Mouse (Mus musculus): ENCODE data around the gene Dennd1a.

The Dennd1a gene

DNA sequence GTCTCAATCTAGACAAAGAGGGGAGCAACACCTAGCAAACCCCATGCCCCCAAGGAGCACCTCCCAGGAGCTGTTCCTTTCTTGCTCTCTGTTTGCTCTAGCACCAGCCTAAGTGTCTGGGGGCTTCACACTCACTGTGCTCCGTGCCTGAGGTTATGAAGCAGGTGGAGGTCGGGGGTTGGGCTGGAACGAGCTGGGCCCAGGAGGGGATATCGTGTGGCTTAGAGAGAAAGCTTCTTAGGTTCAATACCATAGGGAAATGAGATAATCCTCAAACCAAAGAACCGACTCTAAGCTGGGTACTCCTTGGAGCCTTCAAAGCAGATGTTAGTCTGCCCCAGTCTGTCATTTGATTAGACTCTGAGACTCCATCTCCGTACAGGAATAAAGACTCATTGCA lies 261.6 kb downstream of the Dennd1a start:
- DNase-seq = no peak

DNA sequence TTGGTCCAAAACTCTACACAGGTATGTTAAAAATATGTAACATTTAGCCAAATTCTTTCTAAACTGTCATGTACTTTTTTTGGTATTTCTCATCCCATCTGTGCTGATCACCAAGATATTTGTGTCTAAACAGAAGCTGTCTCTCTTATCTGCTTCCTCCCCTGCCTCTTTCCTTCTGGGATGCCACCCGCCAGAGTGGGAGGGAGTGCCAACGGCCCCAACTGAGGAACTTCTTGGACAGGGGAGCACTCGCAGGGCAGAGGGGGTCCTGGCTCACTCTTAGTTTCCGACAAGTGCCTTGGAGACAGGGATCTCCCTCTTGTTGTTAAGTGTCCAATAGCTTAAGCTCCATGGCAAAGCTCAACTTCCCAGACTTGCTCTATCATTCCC lies 263.5 kb downstream of the Dennd1a start:
- DNase-seq = peak; percentile 71

DNA sequence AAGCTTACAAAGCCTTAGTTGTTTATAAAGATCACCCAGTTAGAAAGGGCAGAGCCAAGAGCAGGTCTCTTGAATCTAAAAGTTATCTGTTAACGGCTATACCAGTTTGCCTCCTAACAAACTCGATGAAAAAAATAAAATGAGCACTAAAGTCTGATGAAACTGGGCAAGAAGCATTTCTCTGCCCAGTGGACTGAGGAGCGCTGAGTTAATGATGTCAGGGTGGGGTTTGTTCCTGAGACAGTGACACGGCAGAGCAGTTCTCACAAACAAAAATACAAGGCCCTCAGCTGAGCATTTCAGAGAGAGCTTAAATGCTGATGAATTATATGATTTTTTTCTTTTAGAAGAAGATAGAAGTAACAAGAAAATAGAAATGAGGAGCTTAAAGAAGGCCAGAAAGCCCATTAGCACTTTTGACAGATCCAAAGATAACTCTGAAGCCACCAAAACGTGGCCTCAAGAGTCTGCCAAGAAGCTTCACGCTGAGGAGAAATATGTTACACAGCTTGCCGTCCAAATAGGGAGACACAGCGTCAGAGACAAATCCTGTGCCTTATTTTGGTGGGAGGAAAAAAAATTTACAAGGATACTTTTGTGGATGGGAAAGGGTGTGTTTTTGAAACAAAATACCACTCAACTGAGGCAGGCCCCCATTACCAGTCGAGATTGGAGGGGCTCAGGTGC lies 264.0 kb downstream of the Dennd1a start:
- DNase-seq = peak; percentile 82

DNA sequence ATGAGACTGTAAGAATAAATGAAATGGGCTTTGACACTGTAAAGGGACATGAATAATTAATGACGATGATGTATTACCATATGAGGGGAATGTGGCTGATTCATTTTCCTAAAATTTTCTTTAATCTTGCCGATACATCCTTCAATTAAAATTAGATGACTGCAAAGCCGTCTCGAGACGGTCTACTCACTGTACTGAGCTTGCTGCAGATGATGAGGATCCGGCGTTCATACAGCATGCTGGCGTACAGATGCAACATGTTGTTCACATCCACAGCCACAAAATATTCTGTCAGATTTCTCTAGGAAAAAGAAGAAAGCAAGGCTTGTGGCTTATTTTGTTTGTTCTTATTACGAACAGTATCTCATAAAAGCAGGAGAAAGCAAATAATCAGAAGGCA lies 266.0 kb downstream of the Dennd1a start:
- DNase-seq = no peak

DNA sequence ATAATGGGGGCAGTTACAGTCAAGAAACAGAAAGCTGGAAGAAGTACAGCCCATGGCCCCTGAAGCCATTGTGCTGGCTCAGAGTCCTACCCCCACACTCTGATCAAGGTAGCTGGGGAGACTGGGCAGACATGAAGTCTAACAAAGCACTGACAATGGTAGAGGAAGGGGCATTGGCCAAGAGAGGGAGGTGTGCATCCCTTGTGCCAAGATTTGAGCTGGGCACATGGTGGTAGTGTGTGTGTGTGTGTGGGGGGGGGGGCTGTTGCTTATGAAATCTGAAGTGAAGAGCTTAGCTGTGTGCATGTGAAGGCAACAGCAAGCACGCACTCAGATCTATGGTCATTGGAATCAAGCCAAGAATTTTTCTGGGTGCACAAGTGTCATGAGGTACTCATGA lies 272.5 kb downstream of the Dennd1a start:
- DNase-seq = peak; percentile 11

DNA sequence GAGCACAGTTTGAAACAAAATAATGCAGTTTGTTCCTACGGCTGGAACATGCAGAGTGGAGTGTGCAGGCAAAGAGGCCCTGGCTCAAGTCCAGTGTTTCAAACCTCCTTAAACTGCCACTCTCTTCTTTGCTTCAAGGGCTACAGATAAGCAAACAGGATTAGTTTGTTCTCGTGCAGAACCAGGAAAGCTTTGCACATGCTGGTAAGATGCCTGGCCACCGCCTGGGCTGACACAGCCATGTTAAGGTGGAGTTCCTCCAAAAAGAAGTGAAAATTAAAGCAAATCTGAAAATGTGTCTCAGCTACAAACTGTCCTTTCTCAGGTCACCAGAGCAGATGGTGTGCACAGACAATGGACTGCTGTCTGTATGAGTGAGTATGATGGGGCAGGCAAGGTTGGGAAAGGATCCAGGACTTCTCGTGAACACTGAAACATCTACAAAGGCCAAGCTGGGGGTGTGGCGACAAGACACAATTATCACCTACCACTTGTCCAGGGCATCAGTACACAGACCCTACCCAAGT lies 273.3 kb downstream of the Dennd1a start:
- DNase-seq = peak; percentile 84

DNA sequence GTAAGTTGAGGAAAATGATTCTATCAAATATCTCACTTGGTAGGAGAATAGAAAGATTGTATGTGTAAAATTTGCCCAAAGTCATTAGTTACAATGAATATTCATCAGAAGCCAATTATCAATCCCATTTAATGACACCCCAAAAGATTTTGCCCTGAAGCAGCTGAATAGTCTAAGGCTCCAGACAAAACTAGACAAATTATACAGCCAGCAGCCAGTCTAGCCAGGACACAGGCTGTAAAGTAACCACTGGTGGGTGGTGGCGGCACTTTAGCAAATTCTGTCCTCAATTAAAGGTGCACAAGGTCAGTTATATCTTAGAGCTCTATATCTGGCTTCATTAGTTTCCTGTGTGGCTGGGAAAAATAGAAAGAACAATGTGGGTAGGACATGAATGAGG lies 280.0 kb downstream of the Dennd1a start:
- no peak for DNase-seq

DNA sequence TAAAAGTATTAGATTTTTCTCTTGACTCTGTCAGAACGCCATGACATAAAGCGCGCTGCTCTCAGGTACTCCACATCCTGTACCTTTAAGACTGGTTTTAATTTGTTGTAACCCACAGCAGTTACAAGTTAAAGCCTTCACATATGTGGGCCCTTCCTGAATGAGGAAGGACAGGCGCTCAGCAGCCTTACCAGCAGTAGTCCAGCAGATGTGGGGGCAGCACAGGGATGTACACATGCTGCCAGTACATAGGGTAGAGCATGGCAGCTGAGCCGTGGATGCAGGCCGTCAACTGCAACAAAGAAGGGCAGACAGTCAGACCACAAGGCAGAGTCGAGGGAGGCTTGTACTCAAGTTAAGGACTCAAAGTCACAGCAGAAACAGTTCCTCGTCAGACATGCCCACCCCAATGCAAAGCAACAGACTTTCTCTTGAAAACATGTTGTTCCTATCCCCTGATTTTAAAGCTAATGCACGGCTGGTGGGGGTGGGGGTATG lies 284.0 kb downstream of the Dennd1a start:
- DNase-seq = no peak

DNA sequence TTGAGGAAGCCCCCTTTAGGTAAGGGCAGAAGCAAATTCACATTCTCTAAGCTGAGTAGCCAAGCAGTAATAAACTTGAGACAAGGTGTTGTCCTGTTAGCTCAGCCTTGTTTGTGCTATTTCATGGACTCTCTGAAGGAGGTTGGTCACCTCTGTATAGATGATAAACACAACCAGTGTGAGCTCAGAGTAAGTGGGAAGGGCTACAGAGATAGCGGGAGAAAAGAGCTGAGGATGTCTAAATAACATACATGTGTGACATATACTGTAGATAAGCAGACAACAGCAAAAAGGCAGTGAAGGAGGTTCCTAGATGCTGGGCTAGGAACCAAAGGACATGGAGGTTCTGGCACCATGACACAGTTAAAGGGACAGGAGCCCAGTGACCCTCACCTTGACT lies 286.2 kb downstream of the Dennd1a start:
- DNase-seq = no peak

DNA sequence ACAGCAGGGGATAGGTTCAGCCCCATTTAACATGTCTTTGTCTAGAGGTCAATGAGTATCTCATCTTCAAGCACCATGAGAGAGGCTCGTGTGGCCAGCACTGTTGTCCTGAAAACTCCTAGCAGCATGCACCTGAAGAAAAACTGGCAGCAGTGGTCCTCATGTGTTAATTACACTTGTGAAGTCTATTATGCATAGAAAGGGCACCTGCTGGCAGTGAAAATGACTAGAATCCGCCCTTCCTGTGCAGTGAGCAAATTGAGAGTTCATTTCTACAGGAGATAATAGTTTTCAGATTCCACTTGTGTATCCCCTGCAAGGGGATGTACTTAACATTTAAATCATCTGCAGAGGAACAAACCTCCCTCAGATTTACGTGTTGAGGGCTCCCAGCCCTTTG lies 289.2 kb downstream of the Dennd1a start:
- no peak for DNase-seq

DNA sequence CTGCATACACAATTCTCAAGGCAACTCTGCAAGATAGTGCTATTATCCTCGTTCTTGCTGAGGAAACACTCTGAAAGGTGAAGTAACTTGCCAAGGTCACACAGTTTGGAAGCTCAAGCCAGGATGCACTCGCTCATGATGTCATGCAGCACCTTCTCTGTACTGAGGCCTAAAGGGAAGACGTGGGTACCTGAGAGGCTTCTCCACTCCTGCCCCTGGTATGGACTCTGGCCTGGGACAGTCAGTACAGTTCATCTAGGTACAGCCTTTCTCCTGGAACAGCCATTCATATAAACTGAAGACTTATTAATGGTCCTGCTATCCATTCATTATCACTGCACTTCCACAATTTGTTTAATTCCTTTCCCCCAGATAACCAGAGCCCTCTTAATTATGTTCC lies 298.1 kb downstream of the Dennd1a start:
- no peak for DNase-seq

DNA sequence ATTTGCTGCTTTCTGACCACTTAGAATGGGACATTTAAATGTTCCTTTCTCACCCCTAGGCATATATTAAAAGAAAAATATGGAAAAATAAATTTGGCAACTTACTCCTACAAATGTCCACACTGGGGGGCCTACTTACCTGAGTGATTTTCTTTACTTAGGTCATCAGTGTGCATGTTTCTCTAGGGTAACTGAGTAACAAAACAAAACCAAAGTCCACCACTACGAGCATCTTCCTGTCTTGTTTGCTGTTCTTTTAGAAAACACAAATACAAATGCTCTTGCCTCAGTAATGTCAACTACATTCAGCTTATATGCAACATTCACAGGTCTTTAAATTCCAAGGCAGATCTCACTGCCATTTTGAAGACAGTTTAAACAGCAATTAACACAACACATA lies 298.9 kb downstream of the Dennd1a start:
- DNase-seq = no peak

DNA sequence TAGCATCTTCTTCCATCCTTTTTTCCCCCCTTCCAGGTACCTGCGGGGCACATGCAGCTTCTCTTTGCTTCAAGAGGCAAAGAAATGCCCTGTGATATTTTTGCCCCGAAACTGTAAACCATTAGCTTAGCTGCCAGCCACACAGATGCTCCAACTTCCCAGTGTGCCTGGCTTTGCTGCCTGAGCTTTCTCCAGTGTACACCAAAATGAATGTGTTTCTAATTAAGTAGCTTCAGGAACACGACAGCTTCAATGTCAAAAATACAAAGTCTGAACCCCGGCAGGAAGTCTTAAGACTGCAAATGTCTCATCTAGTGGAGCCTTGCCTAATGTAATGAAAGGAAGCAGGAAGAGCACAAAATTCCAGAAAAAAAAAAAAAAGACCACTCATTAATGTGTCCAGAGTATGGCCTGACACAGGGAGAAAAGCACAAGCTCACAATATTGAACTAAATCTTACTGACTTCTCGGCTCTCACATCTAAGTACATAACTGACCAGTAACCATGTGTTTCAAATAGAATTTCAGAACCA lies 301.4 kb downstream of the Dennd1a start:
- no peak for DNase-seq

DNA sequence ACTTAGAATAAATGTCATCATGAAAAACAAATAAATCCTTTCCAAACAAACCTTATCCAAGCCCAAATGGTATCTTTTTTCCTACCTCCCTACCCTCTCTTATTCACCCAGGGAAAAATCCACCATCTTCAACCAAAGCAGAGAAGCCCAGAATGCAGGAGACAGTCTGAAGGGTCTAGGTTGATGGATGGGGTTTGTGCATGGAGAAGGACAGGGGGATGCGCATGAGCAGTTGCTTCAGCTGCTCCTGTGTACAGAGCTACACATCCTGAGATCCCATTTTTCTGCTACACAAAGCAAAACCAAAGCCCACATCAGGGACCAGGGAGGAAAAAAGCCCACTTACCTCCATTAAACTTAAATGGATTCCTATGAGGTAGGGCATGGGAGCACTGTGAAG lies 304.5 kb downstream of the Dennd1a start:
- no peak for DNase-seq

DNA sequence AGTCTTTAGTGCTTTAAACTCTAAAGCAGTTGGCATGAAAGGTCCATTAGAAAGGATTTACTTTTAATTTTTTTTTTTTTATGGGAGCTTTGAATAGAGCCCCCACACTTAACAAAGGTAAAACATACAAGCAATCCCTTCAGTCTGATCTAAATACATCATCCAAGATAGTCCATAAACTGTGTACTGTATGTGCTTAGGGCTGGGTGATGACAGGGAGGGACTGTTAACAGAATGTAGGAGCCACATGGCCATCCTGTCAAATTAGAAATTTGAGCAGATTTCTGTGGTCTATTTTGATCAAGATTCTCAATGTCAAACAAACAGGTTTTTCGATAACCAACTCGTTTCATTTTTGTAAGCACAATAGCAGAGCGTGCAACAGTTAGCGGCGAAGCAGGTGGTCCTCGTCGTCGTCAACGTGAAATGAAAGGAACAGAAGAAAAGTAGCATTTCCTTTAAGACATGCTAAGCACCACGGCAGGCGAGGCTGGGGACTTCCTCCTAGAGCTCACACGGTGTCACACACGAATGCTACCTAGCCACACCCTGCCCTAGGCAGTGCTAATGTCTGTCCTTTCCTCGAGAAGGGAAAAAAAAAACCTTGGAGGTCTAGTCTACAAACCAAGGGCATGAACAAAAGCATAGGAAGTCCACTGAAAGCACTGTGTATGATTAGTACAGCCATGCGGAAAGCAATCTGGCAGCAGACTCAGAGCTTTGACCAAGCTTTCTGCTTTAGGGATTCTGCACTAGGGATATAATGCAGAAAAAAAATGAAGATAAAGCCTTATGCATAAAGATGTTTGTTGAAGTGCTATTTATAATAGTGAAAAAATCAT lies 305.4 kb downstream of the Dennd1a start:
- DNase-seq = no peak

DNA sequence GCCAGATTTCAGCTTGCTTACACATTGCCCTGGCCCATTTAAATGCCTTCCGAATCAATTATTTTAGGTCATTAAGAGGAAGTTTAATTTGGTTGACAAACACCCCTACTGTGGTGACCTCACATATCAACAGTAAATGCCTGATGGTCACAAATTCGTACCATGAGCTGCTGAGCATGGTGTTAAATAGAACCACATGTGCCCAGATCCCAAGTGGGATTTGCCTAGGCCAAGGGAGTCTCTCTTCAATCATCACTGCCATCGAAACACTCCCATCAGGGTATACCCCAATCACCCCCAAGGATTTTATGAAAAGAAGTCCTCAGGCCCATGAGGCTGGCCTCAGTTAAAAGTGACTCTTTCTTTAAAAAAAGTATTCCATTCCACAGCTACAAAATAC lies 313.0 kb downstream of the Dennd1a start:
- no peak for DNase-seq

DNA sequence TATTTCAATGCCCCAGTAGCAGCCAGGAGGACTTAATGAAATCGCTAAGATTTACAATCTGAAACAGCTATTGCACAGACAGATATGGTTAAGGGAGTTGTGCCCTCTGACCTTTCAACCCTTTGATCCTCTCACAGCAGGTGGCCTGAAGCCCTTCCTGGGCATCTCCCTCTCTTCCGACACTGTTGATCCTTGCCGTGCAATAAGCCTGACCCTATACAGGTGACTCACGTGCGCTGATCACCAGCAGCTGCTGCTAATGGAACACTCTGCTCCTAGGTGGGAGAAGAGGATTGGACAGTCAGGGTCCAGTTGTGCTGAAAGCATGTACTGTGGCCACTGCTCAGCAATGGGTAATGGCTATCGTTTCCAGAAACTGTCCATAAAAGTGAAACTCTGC lies 314.6 kb downstream of the Dennd1a start:
- DNase-seq = no peak

DNA sequence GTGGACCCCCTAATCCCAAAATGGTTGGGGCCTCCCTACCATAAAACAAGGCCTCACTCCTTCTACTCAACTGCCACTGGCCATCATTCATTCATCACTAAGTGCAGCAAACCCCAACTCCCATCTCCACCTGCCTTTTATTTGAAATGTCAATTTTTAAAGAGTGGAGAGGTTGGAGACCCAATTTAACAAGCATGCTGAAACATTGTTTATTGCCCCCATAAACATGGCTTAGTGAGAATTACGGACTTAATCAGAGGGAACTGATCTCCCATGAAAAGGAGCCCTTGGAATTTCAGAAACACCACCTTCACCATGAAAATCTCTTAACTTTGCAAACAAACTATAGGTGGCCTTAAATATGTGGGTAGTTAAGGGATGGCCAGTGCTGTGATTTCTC lies 315.5 kb downstream of the Dennd1a start:
- no peak for DNase-seq

DNA sequence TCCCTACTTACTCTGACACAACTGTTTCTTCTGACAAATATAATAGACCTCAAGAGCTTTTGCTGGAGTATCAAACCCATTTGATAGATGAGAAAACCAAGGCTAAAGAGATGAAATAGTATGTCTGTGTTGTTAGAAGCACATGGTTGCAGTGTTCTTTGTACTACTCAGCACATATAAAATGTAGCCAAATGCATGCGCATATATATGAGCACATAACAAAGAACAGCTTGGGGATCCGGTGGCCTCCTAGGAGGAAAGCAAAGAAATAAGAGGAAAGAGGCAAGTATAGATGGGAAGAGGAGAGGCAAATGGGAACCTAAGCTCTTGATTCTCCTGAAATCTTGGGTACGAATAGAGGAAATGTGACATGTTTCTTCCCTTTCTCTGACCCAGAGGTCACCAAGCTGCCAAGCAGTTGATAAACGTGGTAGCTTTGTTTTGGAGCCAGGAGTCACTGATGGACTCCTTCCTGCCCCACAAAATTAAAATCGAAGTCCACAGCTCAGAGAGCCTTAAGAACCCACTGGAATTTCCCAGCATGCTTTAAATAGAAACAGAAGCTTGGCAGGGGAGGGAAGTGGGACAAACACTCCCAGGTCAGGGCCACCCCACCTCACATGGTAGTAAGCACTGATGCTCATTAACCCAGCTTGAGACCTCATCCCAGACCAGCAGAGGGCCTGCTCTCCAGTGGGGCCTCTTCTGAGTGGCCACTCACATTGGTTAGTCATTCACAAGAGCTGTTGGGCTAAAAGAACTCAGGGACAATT lies 317.3 kb downstream of the Dennd1a start:
- DNase-seq = no peak

DNA sequence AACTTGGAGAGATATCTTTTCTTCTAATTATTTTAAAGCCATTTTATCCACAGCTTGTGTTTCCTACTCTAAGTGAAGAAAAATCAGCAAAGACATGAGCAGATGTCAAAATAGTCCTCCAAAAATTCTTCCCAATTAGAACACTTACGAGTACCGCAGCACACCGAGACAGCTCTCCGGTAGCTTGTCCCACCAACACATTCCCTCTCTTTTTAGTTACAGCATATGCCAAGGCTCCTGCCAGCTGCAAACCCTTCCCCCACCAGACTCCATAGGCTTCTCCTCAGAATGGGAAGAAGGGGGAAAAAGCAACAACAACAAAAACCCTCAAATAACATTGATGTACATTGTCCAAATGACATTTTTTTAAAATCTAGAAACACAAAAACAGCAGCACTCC lies 322.7 kb downstream of the Dennd1a start:
- no peak for DNase-seq

DNA sequence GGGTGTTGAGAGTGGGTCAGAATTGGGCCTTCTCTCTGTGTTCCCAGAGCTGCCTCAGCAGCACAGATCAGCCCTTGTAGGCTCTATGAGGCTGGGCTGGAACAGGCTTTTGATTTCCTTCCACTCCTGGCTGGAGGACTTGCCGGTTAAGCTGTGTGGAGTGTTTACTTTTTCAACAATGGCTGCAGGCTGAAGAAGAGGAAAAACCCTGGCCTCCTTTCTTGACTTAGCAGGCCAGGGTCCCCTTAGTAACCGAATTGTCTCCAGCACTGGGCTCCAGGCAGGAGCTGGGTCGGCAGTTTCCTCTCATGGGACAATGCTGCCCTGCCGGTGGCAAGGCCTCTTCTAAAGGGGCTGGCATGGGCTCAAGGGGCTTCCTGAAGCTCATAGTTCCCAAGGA lies 323.8 kb downstream of the Dennd1a start:
- peak; percentile 23 for DNase-seq

DNA sequence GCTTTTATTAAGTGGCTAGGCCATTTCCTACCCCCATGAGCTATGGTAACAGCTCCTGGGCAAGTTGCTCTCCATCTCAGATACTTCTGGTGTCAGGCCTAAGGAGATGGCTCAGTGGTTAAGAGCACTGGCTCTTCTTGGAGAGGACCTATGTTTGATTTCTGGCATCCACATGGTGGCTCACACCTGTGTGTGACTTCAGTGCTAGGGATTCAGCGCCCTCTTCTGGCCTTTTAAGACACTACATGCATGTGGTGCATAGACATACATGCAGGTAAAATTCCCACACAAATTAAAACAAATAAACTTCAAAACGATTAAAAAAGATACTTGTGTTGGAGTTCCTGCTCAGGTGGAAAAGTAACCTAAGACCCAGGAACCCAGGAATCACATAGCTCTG lies 338.8 kb downstream of the Dennd1a start:
- DNase-seq = no peak
